Mouse (Mus musculus): Measurements from ENCODE around the gene Pzp. TPM values are rescaled to one million over a fixed set of nuclear protein-coding genes. Genes with fewer than 3 reads are reported as not detected.

Pzp gene
- not detected in 2 replicates for polyA plus RNA-seq (2014; fragmentation: Nextera tagmentation; extraction: Ambion mirVana)

GRCm38 (mm10) chr6:128526601-128527000 lies at the start of gene Pzp:
Gene Pzp, minus strand, starts transcription at chr6:128526720.
- WGBS: 86% methylated on average over 4 of the region's 4 CpGs

GRCm38 (mm10) chr6:128566589-128566988 lies 40.1 kb upstream of the Pzp start:
- no peak overlapping the region for H3K4me2 ChIP-seq (ENCODE audit: low read length)
- no peak overlapping the region for H3K4me3 ChIP-seq (ENCODE audit: low read depth, low read length)
- no peak for ATAC-seq
- H3K27me3 ChIP-seq (replicated peaks; ENCODE audit: control insufficient read depth, insufficient read depth, low read length): no peaks in the 10 kb centered on the region
- no peaks in the 10 kb centered on the region for H3K9me3 ChIP-seq (replicated peaks; ENCODE audit: control insufficient read depth, low read length)
- DNase-seq (ENCODE audit: low spot score): no peak
- 93% methylated on average over 11 of the region's 11 CpGs for WGBS
- no peak overlapping the region for H3K9ac ChIP-seq (ENCODE audit: low read length)
- H3K27ac ChIP-seq (ENCODE audit: low read depth, low read length): no peak overlapping the region
- no peaks in the 10 kb centered on the region for H3K4me1 ChIP-seq (ENCODE audit: control insufficient read depth, insufficient read depth, low read length)
- no peaks in the 10 kb centered on the region for H3K36me3 ChIP-seq (ENCODE audit: control insufficient read depth, insufficient read depth, low read length)

More at GRCm38 (mm10) chr6:128526601-128527000, at the start of gene Pzp:
- ATAC-seq (no peak), DNase-seq (ENCODE audit: low spot score) (no peak)
- Histone ChIP-seq H3K9me3 (replicated peaks; ENCODE audit: control insufficient read depth, low read length) (no peaks in the 10 kb centered on the region), H3K4me2 (ENCODE audit: low read length) (no peak within 1 kb of the TSS), H3K4me3 (ENCODE audit: low read depth, low read length) (no peak within 1 kb of the TSS), H3K9ac (ENCODE audit: low read length) (no peak within 1 kb of the TSS), H3K4me1 (ENCODE audit: control insufficient read depth, insufficient read depth, low read length) (no peaks in the 10 kb centered on the region), H3K36me3 (ENCODE audit: control insufficient read depth, insufficient read depth, low read length) (no peaks in the 10 kb centered on the region), H3K27ac (ENCODE audit: low read depth, low read length) (no peak within 1 kb of the TSS), H3K27me3 (replicated peaks; ENCODE audit: control insufficient read depth, insufficient read depth, low read length) (no peaks in the 10 kb centered on the region)

- H3K27me3 ChIP-seq (replicated peaks; ENCODE audit: control insufficient read depth, insufficient read depth, low read length): no peaks in the 10 kb centered on the region
- H3K36me3 ChIP-seq (ENCODE audit: control insufficient read depth, insufficient read depth, low read length): no peaks in the 10 kb centered on the region
- 89% methylated on average over 7 of the region's 7 CpGs for WGBS
- H3K4me3 ChIP-seq (ENCODE audit: low read depth, low read length): no peak overlapping the region
- DNase-seq (ENCODE audit: low spot score): no peak
- no peak for ATAC-seq
- H3K4me1 ChIP-seq (ENCODE audit: control insufficient read depth, insufficient read depth, low read length): no peaks in the 10 kb centered on the region
- H3K9ac ChIP-seq (ENCODE audit: low read length): no peak overlapping the region
- H3K9me3 ChIP-seq (replicated peaks; ENCODE audit: control insufficient read depth, low read length): no peaks in the 10 kb centered on the region
- H3K4me2 ChIP-seq (ENCODE audit: low read length): no peak overlapping the region
- H3K27ac ChIP-seq (ENCODE audit: low read depth, low read length): no peak overlapping the region
These were observed 27.5 kb upstream of the Pzp start for GRCm38 (mm10) chr6:128554049-128554448.

GRCm38 (mm10) chr6:128549463-128550452 lies 23.2 kb upstream of the Pzp start:
- no peaks in the 10 kb centered on the region for H3K9me3 ChIP-seq (replicated peaks; ENCODE audit: control insufficient read depth, low read length)
- H3K9ac ChIP-seq (ENCODE audit: low read length): no peak overlapping the region
- no peaks in the 10 kb centered on the region for H3K36me3 ChIP-seq (ENCODE audit: control insufficient read depth, insufficient read depth, low read length)
- H3K4me3 ChIP-seq (ENCODE audit: low read depth, low read length): no peak overlapping the region
- H3K4me1 ChIP-seq (ENCODE audit: control insufficient read depth, insufficient read depth, low read length): no peaks in the 10 kb centered on the region
- 84% methylated on average over 15 of the region's 15 CpGs for WGBS
- H3K27me3 ChIP-seq (replicated peaks; ENCODE audit: control insufficient read depth, insufficient read depth, low read length): no peaks in the 10 kb centered on the region
- ATAC-seq (no peak), DNase-seq (ENCODE audit: low spot score) (no peak)
- no peak overlapping the region for H3K27ac ChIP-seq (ENCODE audit: low read depth, low read length)
- H3K4me2 ChIP-seq (ENCODE audit: low read length): no peak overlapping the region

- no peaks in the 10 kb centered on the region for H3K9me3 ChIP-seq (replicated peaks; ENCODE audit: control insufficient read depth, low read length)
- 95% methylated on average over 10 of the region's 10 CpGs for WGBS
- no peaks in the 10 kb centered on the region for H3K4me1 ChIP-seq (ENCODE audit: control insufficient read depth, insufficient read depth, low read length)
- H3K27ac ChIP-seq (ENCODE audit: low read depth, low read length): no peak overlapping the region
- DNase-seq (ENCODE audit: low spot score): no peak
- no peak for ATAC-seq
- H3K36me3 ChIP-seq (ENCODE audit: control insufficient read depth, insufficient read depth, low read length): no peaks in the 10 kb centered on the region
- no peak overlapping the region for H3K4me3 ChIP-seq (ENCODE audit: low read depth, low read length)
- H3K4me2 ChIP-seq (ENCODE audit: low read length): no peak overlapping the region
- H3K9ac ChIP-seq (ENCODE audit: low read length): no peak overlapping the region
- H3K27me3 ChIP-seq (replicated peaks; ENCODE audit: control insufficient read depth, insufficient read depth, low read length): no peaks in the 10 kb centered on the region
These were observed 22.0 kb upstream of the Pzp start for GRCm38 (mm10) chr6:128548532-128548931.

GRCm38 (mm10) chr6:128545402-128545801 lies 18.9 kb upstream of the Pzp start:
- Histone ChIP-seq H3K4me1 (ENCODE audit: control insufficient read depth, insufficient read depth, low read length) (no peaks in the 10 kb centered on the region), H3K27ac (ENCODE audit: low read depth, low read length) (no peak overlapping the region), H3K9ac (ENCODE audit: low read length) (no peak overlapping the region), H3K4me2 (ENCODE audit: low read length) (no peak overlapping the region), H3K36me3 (ENCODE audit: control insufficient read depth, insufficient read depth, low read length) (no peaks in the 10 kb centered on the region), H3K4me3 (ENCODE audit: low read depth, low read length) (no peak overlapping the region), H3K27me3 (replicated peaks; ENCODE audit: control insufficient read depth, insufficient read depth, low read length) (no peaks in the 10 kb centered on the region), H3K9me3 (replicated peaks; ENCODE audit: control insufficient read depth, low read length) (no peaks in the 10 kb centered on the region)
- ATAC-seq (no peak), DNase-seq (ENCODE audit: low spot score) (no peak)
- WGBS: 82% methylated on average over 4 of the region's 4 CpGs

- Histone ChIP-seq H3K9ac (ENCODE audit: low read length) (no peak overlapping the region), H3K36me3 (ENCODE audit: control insufficient read depth, insufficient read depth, low read length) (no peaks in the 10 kb centered on the region), H3K4me1 (ENCODE audit: control insufficient read depth, insufficient read depth, low read length) (no peaks in the 10 kb centered on the region), H3K4me2 (ENCODE audit: low read length) (no peak overlapping the region), H3K4me3 (ENCODE audit: low read depth, low read length) (no peak overlapping the region), H3K27ac (ENCODE audit: low read depth, low read length) (no peak overlapping the region), H3K27me3 (replicated peaks; ENCODE audit: control insufficient read depth, insufficient read depth, low read length) (no peaks in the 10 kb centered on the region), H3K9me3 (replicated peaks; ENCODE audit: control insufficient read depth, low read length) (no peaks in the 10 kb centered on the region)
- 85% methylated on average over 13 of the region's 13 CpGs for WGBS
- ATAC-seq (no peak), DNase-seq (ENCODE audit: low spot score) (peak; percentile 6)
These were observed 16.7 kb upstream of the Pzp start for GRCm38 (mm10) chr6:128543226-128543625.

- no peaks in the 10 kb centered on the region for H3K36me3 ChIP-seq (ENCODE audit: control insufficient read depth, insufficient read depth, low read length)
- DNase-seq (ENCODE audit: low spot score): no peak
- no peaks in the 10 kb centered on the region for H3K27me3 ChIP-seq (replicated peaks; ENCODE audit: control insufficient read depth, insufficient read depth, low read length)
- no peak overlapping the region for H3K4me2 ChIP-seq (ENCODE audit: low read length)
- H3K4me3 ChIP-seq (ENCODE audit: low read depth, low read length): no peak overlapping the region
- no peaks in the 10 kb centered on the region for H3K4me1 ChIP-seq (ENCODE audit: control insufficient read depth, insufficient read depth, low read length)
- H3K9me3 ChIP-seq (replicated peaks; ENCODE audit: control insufficient read depth, low read length): no peaks in the 10 kb centered on the region
- H3K9ac ChIP-seq (ENCODE audit: low read length): no peak overlapping the region
- H3K27ac ChIP-seq (ENCODE audit: low read depth, low read length): no peak overlapping the region
- no peak for ATAC-seq
- WGBS: 89% methylated on average over 2 of the region's 2 CpGs
These were observed 8.7 kb upstream of the Pzp start for GRCm38 (mm10) chr6:128535250-128535649.

GRCm38 (mm10) chr6:128533296-128533695 lies 6.8 kb upstream of the Pzp start:
- 91% methylated on average over 6 of the region's 6 CpGs for WGBS
- Histone ChIP-seq H3K4me3 (ENCODE audit: low read depth, low read length) (no peak overlapping the region), H3K4me2 (ENCODE audit: low read length) (no peak overlapping the region), H3K4me1 (ENCODE audit: control insufficient read depth, insufficient read depth, low read length) (no peaks in the 10 kb centered on the region), H3K36me3 (ENCODE audit: control insufficient read depth, insufficient read depth, low read length) (no peaks in the 10 kb centered on the region), H3K9me3 (replicated peaks; ENCODE audit: control insufficient read depth, low read length) (no peaks in the 10 kb centered on the region), H3K27me3 (replicated peaks; ENCODE audit: control insufficient read depth, insufficient read depth, low read length) (no peaks in the 10 kb centered on the region), H3K27ac (ENCODE audit: low read depth, low read length) (no peak overlapping the region), H3K9ac (ENCODE audit: low read length) (no peak overlapping the region)
- DNase-seq (ENCODE audit: low spot score): no peak
- no peak for ATAC-seq

All from forebrain, embryonic 14.5 days (tissue).